Mouse (Mus musculus) lung, postnatal 0 days (tissue): Measurements from ENCODE around the gene Sumo1. TPM values are rescaled to one million over a fixed set of nuclear protein-coding genes. Genes with fewer than 3 reads are reported as not detected.

Experiments
- ATAC-seq: fragments of 200-750 bp; cut with Nextera tagmentation; 2 replicates; pipeline ENCODE4 v1.8.0; 2017; ENCODE audit warnings: moderate library complexity
- DNase-seq: peaks from one replicate; pipeline ENCODE4 v3.0.0-alpha.2; 2016; ENCODE audit warnings: low spot score
- H3K27ac ChIP-seq: fragments of 300-500 bp; sonication (generic); 2 replicates; pipeline ENCODE4 v1.5.1; 2014; ENCODE audit warnings: antibody characterized with exemption, mild to moderate bottlenecking, low read length, mixed read lengths
- H3K27me3 ChIP-seq: fragments of 300-500 bp; sonication (generic); replicated peaks from 2 replicates; pipeline ENCODE4 v1.6.1; 2014; ENCODE audit warnings: low read length, mixed read lengths; ENCODE audit not compliant: insufficient read depth
- H3K36me3 ChIP-seq: fragments of 300-500 bp; sonication (generic); 2 replicates; pipeline ENCODE4 v1.6.1; 2014; ENCODE audit warnings: low read length, mixed read lengths; ENCODE audit not compliant: insufficient read depth
- H3K4me1 ChIP-seq: fragments of 300-500 bp; sonication (generic); 2 replicates; pipeline ENCODE4 v1.6.1; 2014; ENCODE audit warnings: antibody characterized with exemption, low read depth, low read length, mixed read lengths; ENCODE audit not compliant: insufficient read depth
- H3K4me2 ChIP-seq: fragments of 300-500 bp; sonication (generic); replicated peaks from 2 replicates; pipeline ENCODE4 v1.6.1; 2014; ENCODE audit warnings: low read depth, mild to moderate bottlenecking, low read length, moderate library complexity, mixed read lengths
- H3K4me3 ChIP-seq: fragments of 300-500 bp; sonication (generic); 2 replicates; pipeline ENCODE4 v1.5.1; 2014; ENCODE audit warnings: low read depth, low read length
- H3K9ac ChIP-seq: fragments of 300-500 bp; sonication (generic); replicated peaks from 2 replicates; pipeline ENCODE4 v1.6.1; 2014; ENCODE audit warnings: low read depth, mild to moderate bottlenecking
- H3K9me3 ChIP-seq: fragments of 300-500 bp; sonication (generic); 2 replicates; pipeline ENCODE4 v1.6.1; 2016; ENCODE audit warnings: low read length, mixed read lengths
- CTCF ChIP-seq: IDR thresholded peaks from 2 replicates; pipeline ENCODE4 v1.5.1; 2016; ENCODE audit warnings: antibody characterized with exemption, mild to moderate bottlenecking
- EP300 ChIP-seq: IDR thresholded peaks from 2 replicates; pipeline ENCODE4 v1.6.1; 2016; ENCODE audit warnings: antibody characterized with exemption, mild to moderate bottlenecking, control low read depth
- WGBS: fragments of 180-500 bp; shearing (Covaris S2); extraction: QIAGEN DNeasy Blood & Tissue Kit; methylation state at CpG from one replicate; pipeline ENCODE4 v1.1.7; 2014; 5-methylcytosine and 5-hydroxymethylcytosine counted together
- polyA plus RNA-seq: library from polyadenylated mRNA; unstranded; fragments of >200 nt; fragmentation: Nextera tagmentation; extraction: Ambion mirVana; gene quantifications from 2 replicates; pipeline ENCODE4 v1.2.1, GENCODE M21; 2015

The Sumo1 gene
- polyA plus RNA-seq, 1 experiment from 2014 or later = 257 TPM

DNA sequence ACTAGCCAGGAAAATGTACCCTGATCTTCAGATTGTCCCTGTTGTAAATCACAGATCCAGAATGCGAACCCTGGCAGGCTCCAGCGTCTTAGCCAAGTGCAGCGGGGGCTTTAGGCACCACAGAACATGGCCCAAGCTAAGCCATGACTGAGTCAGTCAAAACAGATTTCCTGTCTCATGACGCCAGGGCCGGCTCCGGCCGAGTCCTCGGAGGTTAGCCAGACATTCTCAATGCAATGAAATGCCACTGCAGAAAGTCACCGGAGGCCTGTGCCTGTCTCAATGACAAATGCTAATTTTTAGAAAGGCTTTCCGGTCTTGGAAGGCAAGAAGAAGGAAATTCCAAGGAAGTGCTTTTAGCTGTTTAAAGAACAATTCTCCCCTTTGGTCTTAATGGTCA is 60.7 kb downstream of the Sumo1 start:
- H3K27ac ChIP-seq = 0 out of 2 replicates have a peak overlapping the region, but pooled peaks have one; percentile 6
- no peak overlapping the region for H3K4me3 ChIP-seq
- H3K36me3 ChIP-seq = no peaks in the 10 kb centered on the region
- H3K9me3 ChIP-seq = no peaks in the 10 kb centered on the region
- H3K9ac ChIP-seq = no peak overlapping the region
- no peaks in the 10 kb centered on the region for H3K4me1 ChIP-seq
- DNase-seq (peak; percentile 71), ATAC-seq (peak; percentile 42; the same call in 1 of the 2 replicates)
- no peak overlapping the region for H3K4me2 ChIP-seq
- H3K27me3 ChIP-seq = no peaks in the 10 kb centered on the region
- no peak for TF ChIP-seq EP300
- TF ChIP-seq CTCF = no peak
- 36% methylated on average over 10 of the region's 10 CpGs for WGBS

GRCm38 (mm10) chr1:59609458-59609857 is 61.2 kb downstream of the Sumo1 start:
- Histone ChIP-seq H3K27ac (0 out of 2 replicates have a peak overlapping the region, but pooled peaks have one; percentile 6), H3K36me3 (no peaks in the 10 kb centered on the region), H3K27me3 (no peaks in the 10 kb centered on the region), H3K9me3 (no peaks in the 10 kb centered on the region), H3K4me2 (no peak overlapping the region), H3K9ac (no peak overlapping the region), H3K4me1 (no peaks in the 10 kb centered on the region), H3K4me3 (no peak overlapping the region)
- ATAC-seq (no peak), DNase-seq (no peak)
- TF ChIP-seq EP300 (no peak), CTCF (peak; percentile 50)
- WGBS = 78% methylated on average over 4 of the region's 4 CpGs

DNA sequence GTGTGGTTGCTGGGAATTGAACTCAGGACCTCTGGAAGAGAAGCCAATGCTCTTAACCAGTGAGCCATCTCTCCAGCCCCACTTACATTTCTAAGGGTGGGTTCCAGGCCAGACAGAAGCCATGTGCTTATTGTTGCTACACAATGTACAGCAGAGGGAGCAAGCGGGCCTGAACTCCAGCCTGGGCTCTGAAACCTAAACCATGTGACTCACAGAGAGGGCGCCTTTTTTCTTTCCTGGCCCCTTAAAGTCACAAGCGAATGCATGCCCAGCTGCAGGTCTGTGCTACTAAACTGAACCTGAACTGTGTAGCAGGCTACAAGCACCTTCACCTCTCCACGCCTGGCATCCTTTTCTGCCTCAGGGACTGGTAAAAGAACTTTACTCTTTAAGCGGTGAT is 61.7 kb downstream of the Sumo1 start:
- Histone ChIP-seq H3K4me3 (no peak overlapping the region), H3K4me1 (no peaks in the 10 kb centered on the region), H3K9me3 (no peaks in the 10 kb centered on the region), H3K4me2 (no peak overlapping the region), H3K36me3 (no peaks in the 10 kb centered on the region), H3K27me3 (no peaks in the 10 kb centered on the region), H3K27ac (no peak overlapping the region), H3K9ac (no peak overlapping the region)
- no peak for TF ChIP-seq EP300
- peak; percentile 13; the same call in 1 of the 2 replicates for TF ChIP-seq CTCF
- DNase-seq (no peak), ATAC-seq (no peak)
- WGBS = 77% methylated on average over 5 of the region's 5 CpGs

- no peak for ATAC-seq
Observed at GRCm38 (mm10) chr1:59608125-59608762, 62.4 kb downstream of the Sumo1 start.

GRCm38 (mm10) chr1:59607071-59607470 is 63.6 kb downstream of the Sumo1 start:
- Histone ChIP-seq H3K27me3 (no peaks in the 10 kb centered on the region), H3K4me1 (no peaks in the 10 kb centered on the region), H3K9ac (no peak overlapping the region), H3K9me3 (no peaks in the 10 kb centered on the region), H3K27ac (no peak overlapping the region), H3K4me2 (no peak overlapping the region), H3K4me3 (no peak overlapping the region), H3K36me3 (no peaks in the 10 kb centered on the region)
- TF ChIP-seq EP300 (no peak), CTCF (no peak)
- no peak for ATAC-seq
- WGBS = 62% methylated on average over 7 of the region's 7 CpGs
- no peak for DNase-seq

More at GRCm38 (mm10) chr1:59608125-59608762, 62.4 kb downstream of the Sumo1 start:
- Histone ChIP-seq H3K9me3 (no peaks in the 10 kb centered on the region), H3K36me3 (no peaks in the 10 kb centered on the region), H3K4me2 (no peak overlapping the region), H3K4me1 (no peaks in the 10 kb centered on the region), H3K27ac (no peak overlapping the region), H3K9ac (no peak overlapping the region), H3K27me3 (no peaks in the 10 kb centered on the region), H3K4me3 (no peak overlapping the region)
- no peak for DNase-seq
- 89% methylated on average over 7 of the region's 7 CpGs for WGBS
- TF ChIP-seq CTCF (no peak), EP300 (no peak)

- no peak for TF ChIP-seq EP300
- no peak for TF ChIP-seq CTCF
- H3K9me3 ChIP-seq = no peaks in the 10 kb centered on the region
- H3K27ac ChIP-seq = no peak overlapping the region
- no peaks in the 10 kb centered on the region for H3K36me3 ChIP-seq
- DNase-seq (no peak), ATAC-seq (no peak)
- H3K4me2 ChIP-seq = no peak overlapping the region
- H3K9ac ChIP-seq = no peak overlapping the region
- no peaks in the 10 kb centered on the region for H3K27me3 ChIP-seq
- H3K4me3 ChIP-seq = no peak overlapping the region
- 86% methylated on average over 13 of the region's 13 CpGs for WGBS
- no peaks in the 10 kb centered on the region for H3K4me1 ChIP-seq
Observed at GRCm38 (mm10) chr1:59606479-59606878, 64.2 kb downstream of the Sumo1 start.
